Mouse (Mus musculus): ENCODE results near the gene Sos1.

- TF ChIP-seq POLR2A (IDR thresholded peaks at IDR 0.05; ENCODE audit: extremely low read depth, insufficient read depth, low read length) (no peak), CTCF (IDR thresholded peaks at IDR 0.05; ENCODE audit: extremely low read depth, insufficient read depth, low read length) (no peak)
These were observed 35.3 kb upstream of the Sos1 start for GRCm38 (mm10) chr17:80515513-80515912.
